Mouse (Mus musculus): ENCODE results near the gene Ppox. TPM values are rescaled to one million over a fixed set of nuclear protein-coding genes. Genes with fewer than 3 reads are reported as not detected.

The Ppox gene
- total RNA-seq, 2 experiments from 2014 or later = 15.0 to 20.2 TPM

GRCm38 (mm10) chr1:171268341-171268740, 12.6 kb downstream of the Ppox start:
- ATAC-seq (replicated peaks; ENCODE audit: poor library complexity) = no peak

DNA sequence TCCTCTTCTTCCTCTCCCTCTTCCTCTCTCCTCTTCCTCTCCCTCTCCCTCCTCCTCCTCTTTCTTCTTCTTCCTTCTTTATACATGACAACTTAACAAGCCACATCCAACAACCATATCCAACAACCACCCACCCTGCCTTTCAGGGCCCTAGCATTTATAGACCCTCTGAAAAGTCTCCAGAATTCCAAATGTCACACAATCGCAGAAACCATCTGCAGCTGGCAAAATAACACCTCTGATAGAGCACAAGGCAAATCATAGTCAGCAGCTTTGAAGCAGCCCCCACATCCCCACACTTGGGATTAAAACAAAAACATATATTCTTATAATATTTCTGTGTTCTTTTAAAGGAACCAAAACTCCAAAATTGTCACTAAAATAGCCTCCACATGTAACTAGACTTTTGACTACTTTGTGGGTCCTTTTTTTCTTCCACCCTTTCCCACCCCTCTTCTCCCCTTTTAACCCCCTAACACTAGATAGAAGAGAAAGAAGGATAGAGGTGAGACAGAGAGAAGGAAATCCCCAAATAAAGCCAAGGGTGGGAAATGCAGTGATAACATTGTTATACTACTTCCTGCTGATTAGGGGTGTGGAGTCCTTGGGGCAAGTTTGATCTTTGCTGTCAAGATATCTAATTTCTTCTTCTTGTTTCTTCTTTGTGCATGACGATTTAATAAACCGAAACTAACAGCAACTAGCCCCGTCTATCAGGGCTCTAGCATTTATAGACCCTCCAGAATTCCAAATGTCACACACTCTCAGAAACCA, 14.8 kb downstream of the Ppox start:
- no peak for ATAC-seq (replicated peaks; ENCODE audit: poor library complexity)

- no peak for ATAC-seq (replicated peaks; ENCODE audit: poor library complexity)
Observed at GRCm38 (mm10) chr1:171263666-171264461, 17.1 kb downstream of the Ppox start.

DNA sequence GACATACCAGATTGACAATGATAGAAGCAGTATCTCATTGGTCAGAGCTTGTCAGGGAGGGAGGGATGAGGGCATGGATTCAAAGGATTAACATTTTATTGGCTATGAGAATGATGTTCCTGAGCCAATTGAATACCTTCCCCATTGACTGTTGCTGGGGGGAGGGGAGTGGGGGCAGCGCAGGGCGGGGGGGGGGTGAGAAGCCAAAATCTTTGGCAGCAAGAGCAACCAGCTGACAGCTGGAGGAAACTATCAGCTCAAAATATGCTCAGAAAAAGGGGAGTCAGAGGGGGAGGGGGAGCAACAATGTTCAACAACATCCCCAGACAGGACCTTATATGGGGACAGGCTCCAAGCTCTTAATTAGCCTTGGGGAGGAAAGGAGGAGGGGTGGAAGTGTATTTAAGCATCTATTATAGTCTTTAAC, 17.8 kb downstream of the Ppox start:
- ATAC-seq (replicated peaks; ENCODE audit: poor library complexity) = no peak

DNA sequence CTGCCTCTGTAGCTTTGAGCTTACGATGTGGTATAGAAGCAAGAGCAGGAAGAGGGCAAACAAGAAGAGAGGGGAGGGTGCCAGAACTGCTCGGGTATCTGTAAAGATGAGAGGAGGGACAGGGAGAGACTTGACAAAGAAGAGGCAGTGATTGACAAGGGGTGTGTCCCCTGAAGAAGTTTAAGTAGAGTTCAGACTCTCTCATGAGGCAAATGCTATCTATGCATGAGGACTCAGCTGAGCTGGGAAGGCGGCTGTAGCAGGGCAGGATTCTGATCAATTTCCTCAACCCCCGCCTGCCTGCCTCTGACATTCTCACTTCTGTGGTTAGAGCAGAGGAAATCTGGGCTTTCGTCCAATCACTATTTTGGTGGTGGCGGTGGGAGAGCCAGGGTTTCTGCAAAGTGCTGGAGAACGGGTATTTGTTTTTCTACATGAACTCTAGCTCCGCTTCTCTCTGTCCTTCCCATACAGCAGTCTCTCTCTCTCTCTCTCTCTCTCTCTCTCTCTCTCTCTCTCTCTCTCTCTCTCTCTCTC, 18.3 kb downstream of the Ppox start:
- peak; percentile 50 for ATAC-seq (replicated peaks; ENCODE audit: poor library complexity)

DNA sequence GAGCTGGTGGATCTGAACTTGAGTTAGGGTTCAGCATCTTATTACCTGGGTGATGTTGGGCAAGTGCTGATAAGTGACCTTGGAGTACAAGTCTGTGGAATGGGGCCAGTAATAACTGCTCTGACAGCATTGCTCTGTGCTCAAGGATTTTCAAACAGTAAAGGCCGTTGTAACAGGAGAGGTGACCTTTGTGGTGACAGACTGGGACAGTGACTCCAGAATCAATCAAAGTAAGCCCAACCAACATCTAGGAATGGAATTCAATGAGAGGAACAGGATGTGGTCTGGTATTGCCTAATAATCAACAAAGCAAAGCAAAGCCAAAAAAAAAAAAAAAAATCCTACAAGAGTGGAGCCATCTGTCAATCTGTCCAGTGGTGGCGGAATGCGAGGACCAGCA, 20.7 kb downstream of the Ppox start:
- ATAC-seq (replicated peaks; ENCODE audit: poor library complexity) = no peak; the same call in 1 of the 2 replicates

GRCm38 (mm10) chr1:171258921-171259320, 22.1 kb downstream of the Ppox start:
- ATAC-seq (replicated peaks; ENCODE audit: poor library complexity) = 0 out of 2 replicates have a peak, but pooled peaks have one; percentile 1

GRCm38 (mm10) chr1:171257781-171258180, 23.2 kb downstream of the Ppox start:
- no peak for ATAC-seq (replicated peaks; ENCODE audit: poor library complexity)

DNA sequence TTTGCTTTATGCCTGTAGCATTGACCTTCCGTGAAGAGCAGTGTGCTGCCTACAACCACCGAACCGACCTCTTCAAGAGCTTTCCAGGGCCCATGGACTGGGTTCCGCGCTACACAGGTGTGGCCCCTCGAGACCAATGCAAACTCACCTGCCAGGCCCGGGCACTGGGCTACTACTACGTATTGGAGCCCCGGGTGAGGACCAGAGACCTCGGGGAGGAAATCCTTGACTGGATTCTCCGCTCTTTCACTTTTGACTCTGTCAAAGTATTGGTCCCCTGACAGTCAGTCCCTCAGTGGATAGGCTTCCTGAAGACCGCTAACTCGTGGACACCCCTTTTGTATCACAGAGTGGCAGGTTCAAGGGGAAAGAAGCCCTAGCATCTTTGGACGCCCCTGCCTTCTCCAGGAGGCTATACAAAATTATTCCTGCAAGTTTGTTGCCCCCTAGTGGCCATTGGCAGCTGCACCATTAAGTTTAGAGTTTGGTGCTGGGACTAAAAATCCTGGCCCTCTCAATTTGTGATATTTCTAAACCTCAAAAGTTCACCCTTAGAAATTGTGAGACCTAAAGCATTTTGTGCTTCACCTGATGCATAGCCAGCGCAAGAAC, 23.9 kb downstream of the Ppox start:
- ATAC-seq (replicated peaks; ENCODE audit: poor library complexity) = peak; percentile 82

DNA sequence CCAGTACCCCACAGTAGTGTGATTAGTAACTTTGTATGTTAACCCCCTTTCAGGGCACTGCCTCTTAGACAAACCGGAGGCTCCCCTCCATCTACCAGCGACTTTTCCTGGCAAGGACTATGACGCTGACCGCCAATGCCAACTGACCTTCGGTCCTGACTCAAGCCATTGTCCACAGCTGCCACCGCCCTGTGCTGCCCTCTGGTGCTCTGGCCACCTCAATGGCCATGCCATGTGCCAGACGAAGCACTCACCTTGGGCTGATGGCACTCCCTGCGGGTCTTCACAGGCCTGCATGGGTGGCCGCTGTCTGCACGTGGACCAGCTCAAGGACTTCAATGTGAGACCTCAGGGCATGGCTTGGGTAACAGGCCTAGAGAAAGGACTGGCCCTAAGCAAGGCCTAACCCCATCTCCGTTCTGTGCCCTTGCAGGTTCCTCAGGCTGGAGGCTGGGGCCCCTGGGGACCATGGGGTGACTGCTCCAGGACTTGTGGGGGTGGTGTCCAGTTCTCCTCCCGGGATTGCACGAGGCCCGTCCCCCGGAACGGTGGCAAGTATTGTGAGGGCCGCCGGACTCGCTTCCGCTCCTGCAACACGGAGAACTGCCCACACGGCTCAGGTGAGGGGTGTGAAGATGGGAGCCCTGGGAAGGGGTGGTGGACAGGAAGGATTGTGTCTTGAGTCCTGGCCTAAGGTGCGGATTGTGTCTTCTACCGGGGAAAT, 24.7 kb downstream of the Ppox start:
- no peak for ATAC-seq (replicated peaks; ENCODE audit: poor library complexity)

DNA sequence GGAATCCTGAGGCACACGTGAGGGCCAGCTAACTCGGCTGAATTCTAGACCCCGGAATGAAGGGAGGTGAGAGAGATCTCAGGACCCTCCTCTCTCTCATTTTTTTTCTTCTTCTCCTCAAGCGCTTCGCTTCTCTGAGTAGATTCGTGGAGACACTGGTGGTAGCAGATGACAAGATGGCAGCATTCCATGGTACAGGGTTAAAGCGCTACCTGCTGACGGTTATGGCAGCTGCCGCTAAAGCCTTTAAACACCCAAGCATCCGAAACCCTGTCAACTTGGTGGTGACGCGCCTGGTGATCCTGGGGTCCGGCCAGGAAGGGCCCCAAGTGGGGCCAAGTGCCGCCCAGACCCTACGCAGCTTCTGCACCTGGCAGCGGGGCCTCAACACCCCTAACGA, 28.6 kb downstream of the Ppox start:
- no peak for ATAC-seq (replicated peaks; ENCODE audit: poor library complexity)

DNA sequence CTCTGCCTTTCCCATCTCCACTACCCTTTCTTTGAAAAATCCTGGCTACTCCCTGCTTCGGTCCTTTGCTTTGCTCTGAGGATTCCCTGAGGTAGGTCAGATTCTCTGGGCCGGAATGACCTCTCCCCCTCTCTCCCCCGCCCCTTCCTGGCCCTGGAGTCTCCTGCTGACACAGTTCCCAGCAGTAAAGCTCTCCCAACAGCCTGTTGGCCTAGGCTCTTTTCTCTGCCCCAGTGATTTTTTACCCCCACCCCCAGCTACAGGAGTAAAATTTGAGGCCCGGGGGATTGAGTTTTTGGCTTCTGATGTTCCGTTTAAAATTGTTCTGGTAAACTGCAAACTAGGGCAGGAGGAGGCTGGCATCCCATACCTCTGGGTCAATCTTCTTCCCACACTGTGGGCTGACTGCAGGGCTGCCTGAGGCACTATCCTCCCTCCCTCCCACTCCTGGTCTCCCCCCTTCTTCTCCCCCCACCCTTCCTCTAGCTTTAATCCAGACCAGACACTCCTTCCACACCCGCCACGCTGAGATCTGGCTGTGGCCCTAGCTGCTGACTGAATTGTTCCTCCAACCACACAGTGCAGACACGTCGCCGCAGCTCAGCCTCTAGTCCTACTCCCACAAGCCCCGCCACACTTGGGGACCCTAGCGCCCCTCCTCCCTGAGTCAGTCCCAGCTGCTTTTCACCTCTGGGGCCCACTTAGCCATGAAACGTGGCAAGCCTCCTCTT, 29.2 kb downstream of the Ppox start:
- ATAC-seq (replicated peaks; ENCODE audit: poor library complexity) = no peak

DNA sequence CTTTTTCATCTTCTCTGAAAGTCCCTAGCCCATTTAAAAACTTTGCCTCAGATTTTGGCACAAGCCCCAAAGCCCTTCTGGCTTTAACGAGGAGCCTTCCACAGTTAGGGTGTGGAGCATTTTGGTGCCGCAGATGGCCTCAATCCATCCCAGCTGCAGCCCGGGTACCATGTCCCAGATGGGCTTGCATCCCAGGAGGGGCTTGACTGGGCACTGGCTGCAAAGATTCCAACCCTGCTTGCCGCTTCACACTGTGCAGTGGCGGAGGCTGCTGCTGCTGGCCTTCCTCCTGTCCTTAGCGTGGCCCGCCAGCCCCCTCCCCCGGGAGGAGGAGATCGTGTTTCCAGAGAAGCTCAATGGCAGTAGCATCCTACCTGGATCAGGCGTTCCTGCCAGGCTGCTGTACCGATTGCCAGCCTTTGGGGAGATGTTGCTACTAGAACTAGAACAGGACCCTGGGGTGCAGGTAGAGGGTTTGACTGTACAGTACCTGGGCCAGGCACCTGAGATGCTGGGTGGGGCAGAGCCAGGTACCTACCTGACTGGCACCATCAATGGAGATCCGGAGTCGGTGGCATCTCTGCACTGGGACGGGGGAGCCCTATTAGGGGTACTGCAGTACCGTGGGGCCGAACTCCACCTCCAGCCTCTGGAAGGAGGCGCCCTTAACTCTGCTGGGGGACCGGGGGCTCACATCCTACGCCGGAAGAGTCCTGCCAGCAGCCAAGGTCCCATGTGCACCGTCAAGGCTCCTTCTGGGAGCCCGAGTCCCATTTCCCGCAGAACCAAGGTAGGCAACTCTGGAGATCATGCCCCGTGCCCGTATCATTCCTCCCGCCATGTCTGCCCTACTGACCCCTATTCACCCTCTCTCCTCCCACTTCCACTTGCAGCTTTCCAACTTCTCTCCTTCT, 30.0 kb downstream of the Ppox start, which contains the start of gene Ndufs2:
TSS of gene Ndufs2 (minus strand) at position 709 of the 914 bp plus-strand sequence.
- ATAC-seq (replicated peaks; ENCODE audit: poor library complexity) = no peak

DNA sequence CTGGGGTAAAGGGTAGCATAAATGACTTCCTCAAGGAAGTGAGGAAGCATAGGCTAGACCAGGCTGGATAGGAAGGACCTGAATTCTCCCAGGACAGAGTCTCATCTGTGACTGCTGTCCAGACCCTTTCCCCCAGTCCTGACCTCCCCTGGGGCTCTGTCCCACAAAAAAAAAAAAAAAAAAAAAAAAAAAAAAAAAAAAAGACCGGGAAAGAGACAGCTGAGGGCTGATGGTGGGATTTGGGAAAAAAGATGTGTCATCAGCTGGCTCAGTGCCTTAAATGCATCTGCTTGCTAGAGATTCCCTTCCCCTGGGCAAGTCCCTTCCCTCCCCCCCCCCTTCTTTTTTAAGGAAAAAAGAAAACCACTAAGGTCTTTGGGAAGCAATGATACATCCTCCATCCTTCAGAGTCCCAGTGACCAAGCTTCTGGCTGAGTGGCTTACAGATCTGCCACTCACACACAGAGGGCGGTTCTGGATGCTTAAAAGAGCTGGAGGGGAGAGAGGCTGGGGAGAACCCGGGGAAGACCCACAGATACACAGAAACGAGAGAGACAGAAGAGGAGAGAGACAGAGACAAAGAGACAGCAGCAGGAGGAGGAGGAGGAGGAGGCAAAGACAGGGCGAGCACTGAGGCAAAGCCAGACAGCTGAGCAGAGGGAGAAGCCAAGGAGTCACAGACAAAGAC, 30.9 kb downstream of the Ppox start, which contains the start of gene Adamts4:
TSS of gene Adamts4 (plus strand) at position 509 of the 688 bp plus-strand sequence.
- ATAC-seq (replicated peaks; ENCODE audit: poor library complexity) = no peak

GRCm38 (mm10) chr1:171248386-171249226, 32.4 kb downstream of the Ppox start:
- ATAC-seq (replicated peaks; ENCODE audit: poor library complexity) = no peak

- no peak for ATAC-seq (replicated peaks; ENCODE audit: poor library complexity)
Observed at GRCm38 (mm10) chr1:171247916-171248315, 33.1 kb downstream of the Ppox start.

DNA sequence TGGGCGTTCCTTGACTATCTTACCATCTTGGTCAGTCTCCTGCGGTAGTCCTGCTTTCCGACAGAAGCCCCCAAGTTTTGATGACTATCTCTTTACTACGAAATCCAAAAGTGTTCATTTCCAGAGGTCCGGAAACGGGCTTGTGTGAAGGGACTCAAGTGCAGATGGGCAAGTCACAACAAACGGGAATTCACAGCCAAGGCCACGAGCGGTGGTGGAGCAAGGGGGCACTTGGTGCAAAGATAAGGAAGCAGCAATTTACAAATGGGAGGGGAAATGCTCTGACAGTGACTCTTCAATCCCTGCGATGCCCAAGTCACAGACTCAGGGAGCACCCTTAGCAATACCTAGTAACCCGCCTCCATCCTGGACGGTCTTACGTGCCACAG, 33.5 kb downstream of the Ppox start:
- ATAC-seq (replicated peaks; ENCODE audit: poor library complexity) = peak; percentile 21

Data from megakaryocyte progenitor cell, adult 5-6 weeks (primary cell).